Mouse (Mus musculus) bone marrow macrophage, adult 2 months (primary cell): ENCODE measurements around the gene Slc43a3.

Source experiments
- CTCF ChIP-seq: IDR thresholded peaks from 2 replicates; pipeline ENCODE4 v1.5.1; 2012; ENCODE audit warnings: low read depth, mild to moderate bottlenecking, low read length, moderate library complexity
- POLR2A ChIP-seq: IDR thresholded peaks from 2 replicates; pipeline ENCODE4 v1.6.1; 2012; ENCODE audit warnings: mild to moderate bottlenecking, low read depth, low read length, borderline replicate concordance

GRCm38 (mm10) chr2:84918188-84918587 lies 18.2 kb upstream of the Slc43a3 start:
- TF ChIP-seq CTCF (no peak), POLR2A (no peak)
